Mouse (Mus musculus) cortical plate, adult 2 months (tissue): Measurements from ENCODE around the gene Phgr1. TPM values are rescaled to one million over a fixed set of nuclear protein-coding genes. Genes with fewer than 3 reads are reported as not detected.
A peak's percentile ranks its signal among the peaks of the same experiment; 100 is the strongest.

Experiments used
- H3K27ac ChIP-seq: fragments of 200-500 bp; 2 replicates; pipeline ENCODE4 v1.5.1; 2012; ENCODE audit warnings: low read length, control low read depth, inconsistent platforms; ENCODE audit not compliant: insufficient read depth
- H3K4me1 ChIP-seq: fragments of 200-500 bp; 2 replicates; pipeline ENCODE4 v1.6.1; 2011; ENCODE audit warnings: low read length; ENCODE audit not compliant: control insufficient read depth, insufficient read depth
- H3K4me3 ChIP-seq: fragments of 200-500 bp; 2 replicates; pipeline ENCODE4 v1.5.1; 2011; ENCODE audit warnings: mild to moderate bottlenecking, low read length, control low read depth; ENCODE audit not compliant: insufficient read depth
- CTCF ChIP-seq: fragments of 200-500 bp; IDR thresholded peaks from 2 replicates; pipeline ENCODE4 v1.5.1; 2011; ENCODE audit warnings: mild to moderate bottlenecking, control low read depth, low read length; ENCODE audit not compliant: insufficient read depth; ENCODE audit errors: extremely low read depth
- POLR2A ChIP-seq: fragments of 200-500 bp; IDR thresholded peaks from 2 replicates; pipeline ENCODE4 v1.6.1; 2011; ENCODE audit warnings: mild to moderate bottlenecking, low read length, control low read depth; ENCODE audit not compliant: insufficient read depth; ENCODE audit errors: extremely low read depth
- polyA plus RNA-seq: library from polyadenylated mRNA; depleted of rRNA; stranded (reverse); fragments of >200 nt; gene quantifications from 2 replicates; pipeline ENCODE4 v1.2.3, GENCODE M21; 2012; rRNA removed

The Phgr1 gene
- polyA plus RNA-seq, 1 experiment: not detected

DNA sequence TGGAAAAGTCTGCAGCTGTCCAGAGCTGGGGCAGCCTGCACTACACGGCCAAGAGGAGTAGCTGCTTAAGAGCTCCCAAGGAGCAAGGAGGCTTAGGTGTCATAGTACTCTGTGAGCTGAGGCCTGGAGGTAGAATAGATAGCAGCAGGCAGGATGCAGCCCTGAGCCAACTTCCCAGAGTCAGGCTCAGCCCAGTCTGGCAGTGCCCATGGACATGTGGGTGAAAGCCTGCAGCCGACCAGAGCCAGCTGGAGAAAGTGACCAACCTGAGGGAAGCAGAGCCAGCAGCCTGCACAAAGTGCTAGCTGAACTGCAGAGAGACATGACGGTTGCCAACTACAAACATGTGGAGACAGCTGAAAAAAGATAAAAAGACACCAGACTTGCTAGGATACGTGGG lies 34.3 kb downstream of the Phgr1 start:
- Histone ChIP-seq H3K4me3 (no peak overlapping the region), H3K4me1 (no peaks in the 10 kb centered on the region)
- TF ChIP-seq POLR2A (no peak), CTCF (no peak)

DNA sequence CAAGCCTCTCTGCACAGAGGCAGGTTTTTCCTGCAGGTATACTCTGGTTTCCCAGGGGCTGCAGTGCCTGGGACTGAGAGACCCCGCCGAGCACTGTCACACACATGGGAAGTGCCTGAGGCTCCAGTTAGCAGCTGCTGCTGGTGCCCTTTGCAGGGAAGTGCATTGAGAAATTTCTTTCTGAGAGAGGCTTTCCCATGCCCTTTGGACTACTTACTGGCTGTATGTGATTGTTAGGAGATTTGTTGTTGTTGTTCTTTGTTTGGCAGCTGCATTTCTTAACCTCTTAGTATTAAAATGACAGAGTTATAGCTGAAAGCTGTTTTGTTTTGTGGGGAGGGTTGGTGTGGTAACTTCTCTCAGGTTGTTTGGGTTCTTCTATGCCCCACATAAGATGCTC lies 38.3 kb downstream of the Phgr1 start:
- Histone ChIP-seq H3K27ac (no peak overlapping the region), H3K4me3 (no peak overlapping the region), H3K4me1 (no peaks in the 10 kb centered on the region)
- TF ChIP-seq POLR2A (no peak), CTCF (no peak)

More for the DNA sequence above, 34.3 kb downstream of the Phgr1 start:
- no peak overlapping the region for H3K27ac ChIP-seq

DNA sequence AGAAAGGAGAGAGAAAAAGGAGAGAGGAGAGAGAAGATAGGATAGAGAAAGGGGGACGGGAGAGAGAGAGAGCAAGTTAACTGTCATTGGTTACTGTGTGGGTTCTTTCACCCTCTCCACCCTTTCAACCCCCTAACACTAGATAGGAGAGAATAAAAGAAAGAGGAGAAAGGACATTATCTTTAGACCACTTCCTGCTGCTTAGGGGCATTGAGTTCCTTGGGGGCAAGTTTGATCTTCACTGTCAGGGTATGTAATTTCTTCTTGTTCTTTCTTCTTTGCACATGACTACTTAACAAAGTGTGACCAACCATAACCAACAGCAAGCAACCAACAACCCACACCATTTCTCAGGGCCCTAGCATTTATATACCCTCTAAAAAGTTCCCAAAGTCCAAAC lies 40.2 kb downstream of the Phgr1 start:
- no peak for TF ChIP-seq POLR2A
- no peak for TF ChIP-seq CTCF
- H3K4me1 ChIP-seq: no peaks in the 10 kb centered on the region
- H3K27ac ChIP-seq: no peak overlapping the region
- no peak overlapping the region for H3K4me3 ChIP-seq

DNA sequence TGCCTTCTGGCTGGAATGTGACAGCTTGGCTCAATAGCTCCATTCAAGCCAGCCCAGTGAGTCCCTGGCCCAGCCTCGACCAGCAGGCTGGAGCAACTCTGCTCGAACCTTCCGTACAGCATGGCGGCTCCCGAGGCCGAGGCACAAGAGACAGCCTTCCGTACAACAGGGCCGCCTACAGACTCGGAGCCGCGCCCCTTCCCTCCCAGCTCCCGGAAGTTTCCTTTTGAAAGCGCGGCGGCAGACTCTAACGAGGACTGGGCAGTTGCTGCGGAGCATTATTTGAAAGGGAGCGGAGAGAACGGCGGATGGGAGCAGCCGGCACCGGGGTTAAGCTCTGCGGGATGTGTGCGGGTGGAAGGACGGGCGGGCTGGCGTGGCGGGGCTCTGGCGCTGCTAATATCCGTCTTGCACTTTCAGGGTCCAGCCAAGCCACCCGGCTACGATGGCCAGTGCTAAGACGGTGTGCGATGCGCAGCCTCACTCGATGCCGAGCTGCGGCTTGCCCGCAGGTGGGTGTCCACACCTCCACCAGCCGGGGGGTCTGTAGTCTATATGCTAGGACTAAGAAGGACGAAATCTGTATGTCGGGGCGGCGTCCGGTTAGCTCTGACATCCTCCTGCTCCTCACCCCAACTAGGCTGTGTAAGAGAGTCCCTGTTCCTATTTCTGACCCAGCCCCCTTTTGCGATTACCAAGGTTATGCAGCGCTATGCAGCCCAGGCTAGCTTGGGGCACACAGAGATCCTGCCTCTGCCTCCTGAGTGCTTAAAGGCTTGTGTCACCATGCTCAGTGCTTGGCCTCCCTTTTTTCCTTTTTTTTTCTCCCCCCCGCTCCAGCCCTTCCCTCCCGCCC lies 41.6 kb downstream of the Phgr1 start, which contains the start of gene Knstrn:
TSS of gene Knstrn (plus strand) at position 23 of the 856 bp plus-strand sequence.
- H3K4me1 ChIP-seq: no peaks in the 10 kb centered on the region
- TF ChIP-seq POLR2A: no peak
- TF ChIP-seq CTCF: no peak
- H3K4me3 ChIP-seq: peak within 1 kb of the TSS; percentile 26
- no peak within 1 kb of the TSS for H3K27ac ChIP-seq

DNA sequence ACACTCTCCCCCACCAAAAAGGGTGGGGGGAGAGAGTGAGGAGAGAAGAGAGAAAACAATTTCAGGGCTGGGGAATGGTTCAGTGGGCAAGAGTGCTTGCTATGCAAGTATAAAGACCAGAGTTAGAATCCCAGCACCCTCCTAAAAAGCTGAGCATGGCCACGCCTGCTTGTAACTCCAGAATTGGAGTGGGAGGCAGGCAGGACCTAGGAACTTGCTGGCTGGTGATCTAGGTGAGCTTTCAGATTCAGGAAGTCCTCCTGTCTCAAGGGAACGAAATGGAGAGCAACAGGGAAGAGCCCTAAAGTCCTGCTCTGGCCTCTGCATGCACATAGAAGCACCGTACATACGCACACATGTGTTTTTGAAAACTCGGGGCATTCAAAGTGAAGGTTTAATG lies 50.2 kb downstream of the Phgr1 start:
- no peak overlapping the region for H3K27ac ChIP-seq
- no peaks in the 10 kb centered on the region for H3K4me1 ChIP-seq
- H3K4me3 ChIP-seq: no peak overlapping the region
- no peak for TF ChIP-seq CTCF
- TF ChIP-seq POLR2A: no peak

DNA sequence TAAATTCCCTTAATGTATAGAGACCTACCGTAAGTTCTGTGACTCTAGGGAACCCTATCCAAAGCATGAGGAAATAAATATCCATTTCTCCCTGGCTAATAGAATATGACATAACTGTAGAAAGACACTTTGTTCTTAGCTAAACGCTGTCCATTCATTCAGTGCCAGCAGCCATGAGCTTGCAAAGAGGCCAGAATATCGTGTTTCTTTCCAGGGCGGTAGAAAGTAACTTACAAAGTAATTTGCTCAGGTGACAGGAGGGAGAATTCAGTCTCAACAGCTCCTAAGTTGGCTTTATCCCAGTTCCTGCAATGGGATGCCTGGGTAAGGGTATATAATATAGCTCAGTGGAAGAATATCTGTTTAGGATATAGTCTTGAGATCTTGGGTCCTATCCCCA lies 51.8 kb downstream of the Phgr1 start:
- no peak overlapping the region for H3K4me3 ChIP-seq
- no peaks in the 10 kb centered on the region for H3K4me1 ChIP-seq
- TF ChIP-seq POLR2A (no peak), CTCF (no peak)

More for the DNA sequence above, 51.8 kb downstream of the Phgr1 start:
- no peak overlapping the region for H3K27ac ChIP-seq

Other genes starting within 250 kb of the Phgr1 start
- 3.4 and 3.6 TPM in 2 replicates for gene Bmf, start 223.1 kb upstream of the Phgr1 start, polyA plus RNA-seq
- gene Bub1b, start 174.6 kb upstream of the Phgr1 start, polyA plus RNA-seq: 1.9 and 2.8 TPM in 2 replicates
- 58.0 and 63.1 TPM in 2 replicates for gene Pak6, start 109.5 kb upstream of the Phgr1 start, polyA plus RNA-seq
- 11.3 and 17.9 TPM in 2 replicates for gene Ankrd63, start 68.8 kb upstream of the Phgr1 start, polyA plus RNA-seq
- 2.9 and 3.0 TPM in 2 replicates for gene Plcb2, start 44.3 kb upstream of the Phgr1 start, polyA plus RNA-seq
- gene Inafm2, start 27.0 kb upstream of the Phgr1 start, polyA plus RNA-seq: 22.4 and 24.7 TPM in 2 replicates
- gene Ccdc9b, start 10.1 kb upstream of the Phgr1 start, polyA plus RNA-seq: 3.5 and 4.2 TPM in 2 replicates
- 128 and 137 TPM in 2 replicates for gene Disp2, start 7.0 kb downstream of the Phgr1 start, polyA plus RNA-seq
- gene Knstrn, start 41.2 kb downstream of the Phgr1 start, polyA plus RNA-seq: 1.9 and 2.2 TPM in 2 replicates
- gene Ivd, start 89.2 kb downstream of the Phgr1 start, polyA plus RNA-seq: 104 and 119 TPM in 2 replicates
- gene Bahd1, start 127.6 kb downstream of the Phgr1 start, polyA plus RNA-seq: 21.8 and 22.5 TPM in 2 replicates
- gene Chst14, start 153.7 kb downstream of the Phgr1 start, polyA plus RNA-seq: 2.8 and 3.1 TPM in 2 replicates